Mouse (Mus musculus): ENCODE measurements at regions not wholly inside any gene's neighbourhood (a gene's known extent, or its start where the extent isn't known, plus 50 kb on each side); places are given as distances from the start of the nearest gene placed in this dataset.

DNA sequence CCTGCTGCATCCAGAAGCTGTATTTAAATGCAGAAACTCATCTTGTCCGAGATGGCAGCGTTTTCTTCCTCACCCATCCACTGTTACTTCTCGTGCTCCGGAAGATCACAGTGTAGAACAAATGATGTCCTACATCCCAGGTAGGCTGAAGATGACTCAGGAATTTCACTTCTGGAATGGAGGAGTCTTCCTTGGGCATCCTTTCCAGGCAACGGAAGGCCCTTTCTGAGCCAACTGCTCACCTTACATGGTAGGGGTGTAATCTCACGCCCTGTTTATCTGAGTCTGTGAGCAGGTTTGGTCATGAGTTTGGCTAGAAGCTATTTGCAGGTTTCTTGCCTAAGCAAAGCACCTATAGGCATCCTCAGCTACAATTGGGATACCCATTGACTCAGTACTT is 176.9 kb downstream of the Gm19410 start:
- DNase-seq (no peak), ATAC-seq (ENCODE audit: low read depth) (no peak)
- no peak overlapping the region for H3K4me2 ChIP-seq
- H3K9ac ChIP-seq: no peak overlapping the region
- H3K36me3 ChIP-seq: no peaks in the 10 kb centered on the region
- 76% methylated on average over 6 of the region's 6 CpGs for WGBS (ENCODE audit: insufficient replicate concordance)
- no peak overlapping the region for H3K27ac ChIP-seq
- no peaks in the 10 kb centered on the region for H3K27me3 ChIP-seq
- no peaks in the 10 kb centered on the region for H3K4me1 ChIP-seq (replicated peaks)
- no peaks in the 10 kb centered on the region for H3K9me3 ChIP-seq (replicated peaks)
- no peak overlapping the region for H3K4me3 ChIP-seq (replicated peaks)

DNA sequence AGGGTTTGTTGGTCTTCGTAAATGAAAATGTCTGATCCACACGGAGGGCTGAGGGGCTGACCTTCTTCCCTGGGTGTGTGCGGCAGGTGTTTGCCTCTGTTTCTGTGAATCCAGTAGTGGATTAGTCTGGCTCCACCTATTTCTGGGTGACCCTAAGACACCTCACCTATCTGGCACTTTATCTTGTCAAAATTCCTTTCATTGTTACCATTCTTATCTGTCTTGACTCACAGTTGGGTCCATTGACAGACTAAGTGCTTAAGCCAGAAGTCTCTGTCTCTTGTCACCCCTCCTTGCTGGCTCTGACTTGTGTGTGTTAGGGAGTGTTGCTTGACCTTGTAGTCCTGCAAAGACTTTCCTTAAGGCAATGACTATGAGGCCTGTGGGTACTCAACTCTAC is 178.1 kb downstream of the Gm19410 start:
- Histone ChIP-seq H3K4me2 (no peak overlapping the region), H3K9me3 (replicated peaks) (no peaks in the 10 kb centered on the region), H3K9ac (no peak overlapping the region), H3K4me1 (replicated peaks) (no peaks in the 10 kb centered on the region), H3K36me3 (no peaks in the 10 kb centered on the region), H3K4me3 (replicated peaks) (no peak overlapping the region), H3K27ac (no peak overlapping the region), H3K27me3 (no peaks in the 10 kb centered on the region)
- DNase-seq (no peak), ATAC-seq (ENCODE audit: low read depth) (no peak)
- 64% methylated on average over 3 of the region's 3 CpGs for WGBS (ENCODE audit: insufficient replicate concordance)

DNA sequence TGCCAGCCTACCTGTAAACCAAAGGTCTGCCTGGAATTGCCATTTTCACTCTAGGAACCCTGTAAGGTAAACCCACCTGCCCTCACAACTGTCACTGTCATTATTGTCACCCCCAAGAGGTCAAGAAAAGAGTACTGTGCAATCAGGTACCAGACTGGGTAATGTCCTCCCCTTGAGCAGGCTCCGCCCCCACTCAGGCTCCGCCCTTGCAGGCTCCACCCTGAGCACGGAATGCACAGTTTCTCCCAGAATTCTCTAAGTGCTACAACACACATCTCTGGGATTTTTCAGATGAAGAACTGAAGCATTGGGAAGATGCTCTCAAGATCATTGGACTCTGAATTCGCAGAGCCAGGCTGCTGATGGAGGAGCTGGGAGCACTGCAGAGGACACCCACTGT is 178.9 kb downstream of the Gm19410 start:
- DNase-seq (no peak), ATAC-seq (ENCODE audit: low read depth) (no peak)
- Histone ChIP-seq H3K9ac (no peak overlapping the region), H3K27me3 (no peaks in the 10 kb centered on the region), H3K4me3 (replicated peaks) (no peak overlapping the region), H3K4me1 (replicated peaks) (no peaks in the 10 kb centered on the region), H3K27ac (no peak overlapping the region), H3K36me3 (no peaks in the 10 kb centered on the region), H3K9me3 (replicated peaks) (no peaks in the 10 kb centered on the region), H3K4me2 (no peak overlapping the region)
- WGBS (ENCODE audit: insufficient replicate concordance): 66% methylated on average over 4 of the region's 4 CpGs

DNA sequence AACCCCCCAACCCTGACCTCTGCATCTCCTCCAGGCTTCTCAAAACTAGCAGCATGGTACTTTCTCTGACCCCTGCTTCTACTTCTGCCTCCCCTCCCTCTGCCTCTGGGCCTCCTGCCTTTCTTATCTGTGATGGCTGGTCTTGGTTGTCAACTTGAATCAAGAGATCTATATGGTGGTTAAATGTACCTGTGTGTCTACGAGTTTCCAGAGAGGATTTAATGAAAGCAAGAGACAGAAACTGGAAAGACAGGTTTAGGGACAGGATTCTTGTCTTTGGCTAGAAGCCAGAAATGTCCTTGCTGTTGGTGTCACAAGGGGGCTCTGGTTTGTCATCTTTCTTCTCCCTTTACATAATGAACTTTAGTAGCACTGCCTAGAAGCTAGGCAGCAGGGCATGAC is 180.9 kb downstream of the Gm19410 start:
- no peak for ATAC-seq (ENCODE audit: low read depth)
- WGBS (ENCODE audit: insufficient replicate concordance): 26% methylated on average over 1 of the region's 1 CpGs
- no peak for DNase-seq

DNA sequence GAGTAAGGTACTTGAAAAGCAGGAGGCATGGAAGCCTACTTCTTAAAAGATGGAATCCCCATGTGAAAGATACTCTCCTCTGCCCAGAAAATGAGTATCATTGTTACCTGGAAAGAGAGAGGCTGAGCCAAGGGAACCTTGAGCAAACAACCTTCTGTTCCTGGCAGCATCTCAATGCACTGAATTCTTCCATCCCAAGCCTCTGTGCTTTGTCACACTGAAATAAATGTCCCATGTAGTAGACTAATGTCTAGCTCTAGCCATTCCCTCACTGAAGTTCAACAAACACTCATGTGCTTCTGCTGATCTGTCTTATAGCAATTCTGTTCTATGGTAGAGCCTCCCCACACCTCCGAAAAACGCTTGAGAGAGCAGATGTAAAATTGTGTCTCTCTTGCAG is 182.6 kb downstream of the Gm19410 start:
- H3K27me3 ChIP-seq: no peaks in the 10 kb centered on the region
- H3K9me3 ChIP-seq (replicated peaks): no peaks in the 10 kb centered on the region
- H3K4me2 ChIP-seq: no peak overlapping the region
- H3K4me1 ChIP-seq (replicated peaks): no peaks in the 10 kb centered on the region
- DNase-seq (no peak), ATAC-seq (ENCODE audit: low read depth) (no peak)
- no peak overlapping the region for H3K4me3 ChIP-seq (replicated peaks)
- H3K27ac ChIP-seq: no peak overlapping the region
- WGBS (ENCODE audit: insufficient replicate concordance): 55% methylated on average over 2 of the region's 2 CpGs
- H3K36me3 ChIP-seq: no peaks in the 10 kb centered on the region
- no peak overlapping the region for H3K9ac ChIP-seq

More for the DNA sequence above, 180.9 kb downstream of the Gm19410 start:
- H3K9me3 ChIP-seq (replicated peaks): no peaks in the 10 kb centered on the region
- no peak overlapping the region for H3K4me2 ChIP-seq
- H3K9ac ChIP-seq: no peak overlapping the region
- no peaks in the 10 kb centered on the region for H3K4me1 ChIP-seq (replicated peaks)
- no peak overlapping the region for H3K27ac ChIP-seq
- no peaks in the 10 kb centered on the region for H3K27me3 ChIP-seq
- H3K4me3 ChIP-seq (replicated peaks): no peak overlapping the region
- H3K36me3 ChIP-seq: no peaks in the 10 kb centered on the region

DNA sequence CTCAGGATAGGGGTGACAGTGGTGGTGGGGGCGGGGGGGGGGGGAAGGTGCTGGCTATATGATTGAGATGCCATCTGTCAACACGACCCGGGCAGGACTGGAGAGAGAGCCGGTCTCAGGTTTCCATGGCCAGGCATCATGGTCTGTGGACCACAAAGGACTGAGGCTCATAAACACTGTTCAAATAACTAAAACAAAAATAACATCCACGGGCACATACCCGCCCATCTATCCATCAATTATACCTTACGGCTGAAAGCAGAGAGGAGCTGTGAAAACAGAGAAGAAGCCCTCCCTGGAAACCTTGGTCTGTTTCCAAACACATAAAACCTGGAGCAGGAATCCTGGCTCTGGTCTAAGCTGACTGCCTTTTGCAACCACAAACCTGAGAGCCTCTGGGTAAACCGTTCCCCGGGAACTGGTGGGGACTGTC is 183.2 kb downstream of the Gm19410 start:
- Histone ChIP-seq H3K4me1 (replicated peaks) (no peaks in the 10 kb centered on the region), H3K27me3 (no peaks in the 10 kb centered on the region), H3K4me3 (replicated peaks) (no peak overlapping the region), H3K4me2 (no peak overlapping the region), H3K36me3 (no peaks in the 10 kb centered on the region), H3K9ac (no peak overlapping the region), H3K27ac (no peak overlapping the region), H3K9me3 (replicated peaks) (no peaks in the 10 kb centered on the region)
- no peak for ATAC-seq (ENCODE audit: low read depth)
- DNase-seq: no peak
- 61% methylated on average over 9 of the region's 9 CpGs for WGBS (ENCODE audit: insufficient replicate concordance)

DNA sequence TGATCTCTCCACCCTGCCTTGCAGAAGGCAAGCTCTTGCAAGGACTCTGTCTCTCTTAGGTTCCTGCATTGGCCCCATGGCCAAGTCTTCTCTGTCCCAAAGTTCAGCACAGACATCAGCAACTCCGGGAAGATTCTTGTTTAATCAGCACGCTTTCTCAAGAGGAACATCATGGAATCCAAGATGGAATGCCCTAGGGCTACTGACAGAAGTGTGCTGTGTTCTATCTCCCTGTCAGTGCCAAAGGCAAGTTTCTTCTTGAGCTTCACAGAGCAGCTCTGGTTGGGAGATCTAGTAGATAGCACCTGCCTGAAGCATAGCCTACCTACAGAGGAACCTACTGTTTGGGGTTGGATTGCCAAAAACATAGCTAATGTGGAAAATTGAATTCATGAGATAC is 189.9 kb downstream of the Gm19410 start:
- ATAC-seq (ENCODE audit: low read depth): no peak
- DNase-seq: no peak
- H3K4me3 ChIP-seq (replicated peaks): no peak overlapping the region
- H3K4me2 ChIP-seq: no peak overlapping the region
- H3K36me3 ChIP-seq: no peaks in the 10 kb centered on the region
- H3K9ac ChIP-seq: no peak overlapping the region
- H3K27me3 ChIP-seq: no peaks in the 10 kb centered on the region
- H3K9me3 ChIP-seq (replicated peaks): no peaks in the 10 kb centered on the region
- H3K27ac ChIP-seq: no peak overlapping the region
- 68% methylated on average over 2 of the region's 2 CpGs for WGBS (ENCODE audit: insufficient replicate concordance)
- no peaks in the 10 kb centered on the region for H3K4me1 ChIP-seq (replicated peaks)

DNA sequence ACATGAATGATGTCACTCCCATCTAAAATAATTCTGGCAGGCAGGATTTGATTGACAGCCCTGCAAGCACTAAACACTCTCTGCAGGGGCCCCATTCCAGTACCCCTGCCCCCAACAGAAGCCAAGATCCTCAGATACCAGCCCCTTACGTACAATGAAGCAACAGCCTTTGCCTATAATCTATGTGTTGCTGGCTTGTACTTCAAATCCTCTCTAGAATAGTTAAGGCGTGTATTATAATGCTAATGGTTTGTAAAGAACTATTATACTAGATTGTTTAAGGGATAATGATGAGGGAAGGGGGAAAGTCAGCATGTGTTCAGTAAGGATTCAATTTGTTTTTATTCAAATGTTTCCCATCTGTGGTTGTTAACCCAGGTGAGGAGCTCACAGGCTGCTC is 190.7 kb downstream of the Gm19410 start:
- no peak overlapping the region for H3K27ac ChIP-seq
- no peak overlapping the region for H3K4me2 ChIP-seq
- H3K4me3 ChIP-seq (replicated peaks): no peak overlapping the region
- H3K4me1 ChIP-seq (replicated peaks): no peaks in the 10 kb centered on the region
- H3K27me3 ChIP-seq: no peaks in the 10 kb centered on the region
- 58% methylated on average over 2 of the region's 2 CpGs for WGBS (ENCODE audit: insufficient replicate concordance)
- no peak for ATAC-seq (ENCODE audit: low read depth)
- H3K9me3 ChIP-seq (replicated peaks): no peaks in the 10 kb centered on the region
- DNase-seq: no peak
- no peak overlapping the region for H3K9ac ChIP-seq
- H3K36me3 ChIP-seq: no peaks in the 10 kb centered on the region

DNA sequence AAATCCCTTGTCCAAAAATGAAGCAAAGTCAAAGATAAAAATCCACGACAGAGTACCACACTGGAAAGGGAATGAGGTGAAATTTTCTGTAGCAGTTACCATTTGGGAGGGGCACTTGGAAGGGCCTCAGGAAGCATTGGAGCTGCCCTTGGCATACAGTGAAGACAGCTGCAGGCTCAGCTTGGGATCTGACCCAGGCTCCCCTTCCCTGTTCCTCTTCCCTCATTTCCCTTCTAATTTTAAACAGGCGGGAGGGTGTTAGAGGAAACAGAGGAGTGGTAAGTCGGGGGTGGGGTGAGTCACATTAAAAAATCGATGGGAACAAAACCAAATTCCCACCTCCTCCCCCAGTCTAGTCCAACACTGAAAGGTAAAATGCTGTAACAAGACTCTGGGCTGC is 193.6 kb downstream of the Gm19410 start:
- ATAC-seq (ENCODE audit: low read depth) (no peak), DNase-seq (no peak)
- H3K36me3 ChIP-seq: no peaks in the 10 kb centered on the region
- H3K27ac ChIP-seq: no peak overlapping the region
- no peak overlapping the region for H3K4me2 ChIP-seq
- H3K4me3 ChIP-seq (replicated peaks): no peak overlapping the region
- no peaks in the 10 kb centered on the region for H3K9me3 ChIP-seq (replicated peaks)
- H3K9ac ChIP-seq: no peak overlapping the region
- WGBS (ENCODE audit: insufficient replicate concordance): 33% methylated on average over 4 of the region's 4 CpGs
- H3K27me3 ChIP-seq: no peaks in the 10 kb centered on the region
- H3K4me1 ChIP-seq (replicated peaks): no peaks in the 10 kb centered on the region

DNA sequence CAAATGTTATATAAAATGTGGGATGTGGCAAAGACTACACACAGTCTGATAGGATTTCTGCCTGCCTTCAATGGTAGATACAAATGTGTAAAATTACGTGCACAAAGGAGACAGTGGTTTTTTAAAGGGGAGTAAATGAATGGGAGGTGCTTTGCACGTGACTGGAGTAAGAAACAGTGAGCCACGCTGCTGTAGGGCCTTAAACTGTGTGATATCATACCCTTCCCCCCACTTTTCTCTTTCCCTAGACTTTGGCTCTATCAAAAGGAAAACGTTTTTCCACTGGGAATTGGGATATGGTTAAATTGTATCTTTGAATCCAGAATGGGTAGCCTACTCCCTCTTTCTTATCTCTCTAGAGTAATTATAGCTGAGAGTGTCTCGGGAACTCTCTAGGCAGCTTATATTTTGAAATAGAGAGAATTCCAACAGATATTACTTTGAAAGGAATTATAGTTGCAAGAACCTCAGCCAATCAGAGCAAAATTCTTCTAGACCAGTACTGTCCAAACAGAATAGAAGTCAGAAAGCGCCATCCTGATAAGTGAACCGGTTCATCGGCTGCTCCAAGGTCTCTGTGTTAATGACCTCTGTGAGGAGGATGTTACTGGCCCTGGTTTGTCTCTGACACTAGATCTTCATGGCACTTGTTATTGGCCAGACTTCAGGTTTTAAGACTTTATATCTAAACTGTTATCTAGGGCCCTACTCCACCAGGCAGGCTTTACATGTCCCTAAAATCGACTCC is 195.5 kb downstream of the Gm19410 start:
- ATAC-seq (ENCODE audit: low read depth) (no peak), DNase-seq (no peak)
- Histone ChIP-seq H3K9me3 (replicated peaks) (no peaks in the 10 kb centered on the region), H3K4me3 (replicated peaks) (no peak overlapping the region), H3K27me3 (no peaks in the 10 kb centered on the region), H3K9ac (no peak overlapping the region), H3K4me2 (no peak overlapping the region), H3K4me1 (replicated peaks) (no peaks in the 10 kb centered on the region), H3K36me3 (no peaks in the 10 kb centered on the region), H3K27ac (no peak overlapping the region)
- 48% methylated on average over 9 of the region's 9 CpGs for WGBS (ENCODE audit: insufficient replicate concordance)

DNA sequence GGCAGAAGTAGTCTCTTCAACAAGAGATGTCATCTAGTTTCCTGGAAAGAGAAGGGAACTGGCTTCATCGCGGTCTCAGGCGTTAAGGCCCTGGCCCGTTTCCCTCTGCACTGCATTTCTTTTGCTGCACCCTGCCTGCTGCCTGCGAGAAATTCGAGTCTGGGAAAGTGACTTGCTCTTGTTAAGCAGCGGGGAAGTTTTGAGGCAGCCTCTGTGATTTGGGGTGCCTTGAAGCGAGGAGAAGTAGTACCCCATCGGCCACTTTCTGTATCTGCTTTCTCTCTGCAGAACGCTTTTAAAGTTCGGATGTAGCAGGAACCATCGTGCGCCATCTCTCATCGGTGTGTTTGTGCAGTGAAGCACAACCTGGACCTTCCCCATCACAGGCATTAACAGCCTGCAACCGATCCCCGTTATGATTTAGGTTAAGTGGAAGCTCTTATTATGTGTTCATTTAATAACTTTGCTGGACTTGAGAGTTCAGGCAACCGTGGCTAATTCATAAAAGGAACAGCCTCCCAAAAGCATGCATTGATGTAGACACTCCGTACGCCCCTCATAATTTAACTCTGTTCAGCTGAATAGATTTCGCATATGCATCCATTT is 196.1 kb downstream of the Gm19410 start:
- 64% methylated on average over 20 of the region's 20 CpGs for WGBS (ENCODE audit: insufficient replicate concordance)
- no peak overlapping the region for H3K27ac ChIP-seq

DNA sequence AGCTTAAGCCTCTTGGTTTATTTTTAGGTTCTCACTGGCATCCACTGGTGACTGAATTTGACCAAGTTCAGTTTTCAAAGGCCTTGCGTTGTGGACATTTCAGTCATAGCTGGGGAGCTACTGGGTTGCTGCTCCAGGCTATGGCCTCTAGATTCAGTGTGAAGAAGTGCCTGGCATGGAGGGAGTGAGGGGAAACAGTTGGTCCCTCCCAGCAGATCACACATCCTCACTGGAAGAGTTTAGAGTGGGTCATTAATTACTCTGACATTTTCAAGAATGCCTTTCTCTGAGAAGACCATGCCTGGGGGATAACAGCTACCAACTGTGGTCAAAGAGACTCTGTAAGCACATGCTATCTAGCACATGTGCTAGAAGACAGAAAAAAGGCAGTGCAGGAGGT is 199.3 kb downstream of the Gm19410 start:
- H3K9ac ChIP-seq: no peak overlapping the region
- no peaks in the 10 kb centered on the region for H3K36me3 ChIP-seq
- H3K9me3 ChIP-seq (replicated peaks): no peaks in the 10 kb centered on the region
- DNase-seq (no peak), ATAC-seq (ENCODE audit: low read depth) (no peak)
- no peak overlapping the region for H3K4me3 ChIP-seq (replicated peaks)
- H3K27ac ChIP-seq: no peak overlapping the region
- no peak overlapping the region for H3K4me2 ChIP-seq
- H3K27me3 ChIP-seq: no peaks in the 10 kb centered on the region
- H3K4me1 ChIP-seq (replicated peaks): no peaks in the 10 kb centered on the region
- 32% methylated on average over 1 of the region's 1 CpGs for WGBS (ENCODE audit: insufficient replicate concordance)

More for the DNA sequence above, 196.1 kb downstream of the Gm19410 start:
- Histone ChIP-seq H3K4me3 (replicated peaks) (no peak overlapping the region), H3K9me3 (replicated peaks) (no peaks in the 10 kb centered on the region), H3K27me3 (no peaks in the 10 kb centered on the region), H3K36me3 (no peaks in the 10 kb centered on the region), H3K4me1 (replicated peaks) (no peaks in the 10 kb centered on the region), H3K4me2 (no peak overlapping the region), H3K9ac (no peak overlapping the region)
- no peak for DNase-seq
- no peak for ATAC-seq (ENCODE audit: low read depth)
